Mouse (Mus musculus) neural tube, embryonic 12.5 days (tissue): ENCODE measurements at regions not wholly inside any gene's neighbourhood (a gene's known extent, or its start where the extent isn't known, plus 50 kb on each side); places are given as distances from the start of the nearest gene placed in this dataset.
A peak's percentile ranks its signal among the peaks of the same experiment; 100 is the strongest.

Experiments
- ATAC-seq: fragments of 200-750 bp; cut with Nextera tagmentation; 2 replicates; pipeline ENCODE4 v1.8.0; 2017; ENCODE audit warnings: low read depth, mild to moderate bottlenecking, moderate TSS enrichment, moderate library complexity; ENCODE audit not compliant: low FRiP score
- H3K27ac ChIP-seq: fragments of 300-500 bp; sonication (generic); 2 replicates; pipeline ENCODE4 v1.5.1; 2016
- H3K27me3 ChIP-seq: fragments of 300-500 bp; sonication (generic); replicated peaks from 2 replicates; pipeline ENCODE4 v1.6.1; 2016; ENCODE audit warnings: mild to moderate bottlenecking
- H3K36me3 ChIP-seq: fragments of 300-500 bp; sonication (generic); 2 replicates; pipeline ENCODE4 v1.6.1; 2016; ENCODE audit warnings: mild to moderate bottlenecking
- H3K4me1 ChIP-seq: fragments of 300-500 bp; sonication (generic); 2 replicates; pipeline ENCODE4 v1.6.1; 2016
- H3K4me2 ChIP-seq: fragments of 300-500 bp; sonication (generic); replicated peaks from 2 replicates; pipeline ENCODE4 v1.6.1; 2016; ENCODE audit warnings: mild to moderate bottlenecking
- H3K4me3 ChIP-seq: fragments of 300-500 bp; sonication (generic); 2 replicates; pipeline ENCODE4 v1.5.1; 2016
- H3K9ac ChIP-seq: fragments of 300-500 bp; sonication (generic); 2 replicates; pipeline ENCODE4 v1.6.1; 2016; ENCODE audit warnings: mild to moderate bottlenecking
- H3K9me3 ChIP-seq: fragments of 300-500 bp; sonication (generic); 2 replicates; pipeline ENCODE4 v1.6.1; 2016; ENCODE audit warnings: mild to moderate bottlenecking
- WGBS: fragments of 180-500 bp; shearing (Covaris S2); methylation state at CpG from one replicate; pipeline ENCODE4 v1.1.7; 2016; 5-methylcytosine and 5-hydroxymethylcytosine counted together

- no peak for ATAC-seq
- H3K9me3 ChIP-seq: no peaks in the 10 kb centered on the region
- H3K27me3 ChIP-seq: no peaks in the 10 kb centered on the region
- H3K36me3 ChIP-seq: no peaks in the 10 kb centered on the region
- H3K4me1 ChIP-seq: no peaks in the 10 kb centered on the region
- no peak overlapping the region for H3K9ac ChIP-seq
- H3K4me3 ChIP-seq: no peak overlapping the region
- no peak overlapping the region for H3K27ac ChIP-seq
- H3K4me2 ChIP-seq: no peak overlapping the region
- WGBS: 23% methylated on average over 1 of the region's 1 CpGs
Measured at GRCm38 (mm10) chr12:48223298-48223697, 1159.2 kb upstream of the Foxg1 start.

- 32% methylated on average over 3 of the region's 3 CpGs for WGBS
- no peaks in the 10 kb centered on the region for H3K27me3 ChIP-seq
- no peaks in the 10 kb centered on the region for H3K9me3 ChIP-seq
- H3K27ac ChIP-seq: no peak overlapping the region
- H3K4me2 ChIP-seq: no peak overlapping the region
- H3K9ac ChIP-seq: no peak overlapping the region
- no peaks in the 10 kb centered on the region for H3K4me1 ChIP-seq
- ATAC-seq: peak; percentile 96
- no peaks in the 10 kb centered on the region for H3K36me3 ChIP-seq
- no peak overlapping the region for H3K4me3 ChIP-seq
Measured at GRCm38 (mm10) chr12:48221976-48222800, 1160.3 kb upstream of the Foxg1 start.

DNA sequence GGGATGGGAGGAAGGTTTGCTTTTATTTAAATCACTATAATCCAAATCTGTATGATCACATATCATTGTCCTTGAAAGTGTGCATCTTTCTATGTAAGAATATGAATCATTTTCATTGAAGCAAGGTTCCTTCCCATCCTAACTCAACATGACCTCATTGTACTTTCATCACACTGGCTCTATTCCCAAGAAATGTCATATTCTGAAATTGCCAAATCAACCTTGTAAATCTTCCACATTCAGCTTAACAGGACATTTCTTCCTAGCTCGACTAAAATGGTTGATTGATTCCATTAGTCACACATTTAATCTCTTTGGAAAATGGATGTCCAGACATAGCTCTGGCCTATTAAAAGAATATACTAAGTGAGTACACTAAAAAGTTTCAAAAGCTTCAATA is 1200.6 kb upstream of the Foxg1 start:
- WGBS: 31% methylated on average over 1 of the region's 1 CpGs
- ATAC-seq: no peak

GRCm38 (mm10) chr12:48173926-48174601 is 1208.4 kb upstream of the Foxg1 start:
- WGBS: 25% methylated on average over 6 of the region's 6 CpGs
- Histone ChIP-seq H3K4me2 (no peak overlapping the region), H3K36me3 (no peaks in the 10 kb centered on the region), H3K27ac (no peak overlapping the region), H3K4me3 (no peak overlapping the region), H3K27me3 (no peaks in the 10 kb centered on the region), H3K4me1 (no peaks in the 10 kb centered on the region), H3K9me3 (no peaks in the 10 kb centered on the region), H3K9ac (no peak overlapping the region)
- ATAC-seq: peak; percentile 89

More for the DNA sequence above, 1200.6 kb upstream of the Foxg1 start:
- no peaks in the 10 kb centered on the region for H3K4me1 ChIP-seq
- H3K9ac ChIP-seq: no peak overlapping the region
- H3K27me3 ChIP-seq: no peaks in the 10 kb centered on the region
- H3K9me3 ChIP-seq: no peaks in the 10 kb centered on the region
- H3K36me3 ChIP-seq: no peaks in the 10 kb centered on the region
- H3K4me3 ChIP-seq: no peak overlapping the region
- no peak overlapping the region for H3K27ac ChIP-seq
- H3K4me2 ChIP-seq: no peak overlapping the region

- H3K4me2 ChIP-seq: no peak overlapping the region
- H3K4me3 ChIP-seq: no peak overlapping the region
- no peaks in the 10 kb centered on the region for H3K9me3 ChIP-seq
- no peaks in the 10 kb centered on the region for H3K36me3 ChIP-seq
- H3K27ac ChIP-seq: no peak overlapping the region
- H3K4me1 ChIP-seq: no peaks in the 10 kb centered on the region
- no peak overlapping the region for H3K9ac ChIP-seq
- no peak for ATAC-seq
- H3K27me3 ChIP-seq: no peaks in the 10 kb centered on the region
Measured at GRCm38 (mm10) chr12:48146117-48146516, 1236.3 kb upstream of the Foxg1 start.

- Histone ChIP-seq H3K4me3 (no peak overlapping the region), H3K27ac (no peak overlapping the region), H3K36me3 (no peaks in the 10 kb centered on the region), H3K4me2 (no peak overlapping the region), H3K9ac (no peak overlapping the region), H3K4me1 (no peaks in the 10 kb centered on the region), H3K9me3 (no peaks in the 10 kb centered on the region), H3K27me3 (no peaks in the 10 kb centered on the region)
- ATAC-seq: no peak
- 84% methylated on average over 4 of the region's 4 CpGs for WGBS
Measured at GRCm38 (mm10) chr12:48122996-48123395, 1259.5 kb upstream of the Foxg1 start.

DNA sequence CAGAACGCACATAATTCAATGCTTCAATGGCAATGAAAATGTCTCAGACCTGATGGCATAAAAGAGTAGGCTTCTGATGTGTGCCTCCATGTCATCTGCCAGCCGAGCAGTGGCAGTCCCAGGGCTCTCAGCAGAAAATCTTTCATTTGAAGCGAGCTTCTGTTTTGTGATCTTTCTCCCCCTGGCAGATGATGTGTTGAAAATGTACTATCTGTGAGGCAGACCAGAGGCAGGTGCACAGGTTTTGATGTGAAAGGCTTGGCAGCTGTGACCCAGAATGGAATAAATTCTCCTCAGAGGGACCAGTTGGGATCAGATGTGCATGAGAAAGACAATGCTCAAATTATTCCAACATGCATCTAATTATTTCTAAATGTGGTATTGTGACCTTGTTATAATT is 1281.0 kb upstream of the Nova1 start:
- H3K4me3 ChIP-seq: no peak overlapping the region
- no peak overlapping the region for H3K27ac ChIP-seq
- H3K27me3 ChIP-seq: no peaks in the 10 kb centered on the region
- no peak overlapping the region for H3K9ac ChIP-seq
- H3K4me2 ChIP-seq: no peak overlapping the region
- no peaks in the 10 kb centered on the region for H3K36me3 ChIP-seq
- no peaks in the 10 kb centered on the region for H3K4me1 ChIP-seq
- H3K9me3 ChIP-seq: no peaks in the 10 kb centered on the region
- WGBS: 67% methylated on average over 3 of the region's 3 CpGs
- peak; percentile 78 for ATAC-seq

GRCm38 (mm10) chr12:48086988-48087387 is 1268.3 kb upstream of the Nova1 start:
- Histone ChIP-seq H3K27me3 (no peaks in the 10 kb centered on the region), H3K4me2 (no peak overlapping the region), H3K9ac (no peak overlapping the region), H3K4me1 (no peaks in the 10 kb centered on the region), H3K27ac (no peak overlapping the region), H3K4me3 (no peak overlapping the region), H3K36me3 (no peaks in the 10 kb centered on the region), H3K9me3 (no peaks in the 10 kb centered on the region)
- no peak for ATAC-seq
- 91% methylated on average over 5 of the region's 5 CpGs for WGBS

DNA sequence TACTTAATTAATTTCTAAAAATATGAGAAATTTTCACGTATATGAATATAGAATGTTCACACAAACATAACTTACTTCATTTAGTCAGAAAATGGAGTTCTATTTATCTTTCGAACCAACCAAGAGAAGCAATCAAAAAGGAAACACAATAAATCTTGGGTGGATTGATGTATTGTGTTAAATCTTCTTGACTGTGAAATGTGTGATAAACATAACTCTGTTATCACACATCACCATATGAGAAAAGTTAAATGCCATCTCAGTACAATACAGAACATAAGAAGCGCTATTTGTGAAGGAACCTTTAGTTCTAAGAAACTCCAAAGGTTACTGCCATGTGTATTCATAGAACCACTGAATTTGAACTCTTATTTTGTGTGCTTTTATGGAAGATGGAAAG is 1264.6 kb upstream of the Nova1 start:
- H3K27ac ChIP-seq: no peak overlapping the region
- H3K4me1 ChIP-seq: no peaks in the 10 kb centered on the region
- H3K4me3 ChIP-seq: no peak overlapping the region
- no peak for ATAC-seq
- WGBS: 90% methylated on average over 3 of the region's 3 CpGs
- no peak overlapping the region for H3K9ac ChIP-seq
- H3K4me2 ChIP-seq: no peak overlapping the region
- no peaks in the 10 kb centered on the region for H3K36me3 ChIP-seq
- no peaks in the 10 kb centered on the region for H3K27me3 ChIP-seq
- H3K9me3 ChIP-seq: no peaks in the 10 kb centered on the region

DNA sequence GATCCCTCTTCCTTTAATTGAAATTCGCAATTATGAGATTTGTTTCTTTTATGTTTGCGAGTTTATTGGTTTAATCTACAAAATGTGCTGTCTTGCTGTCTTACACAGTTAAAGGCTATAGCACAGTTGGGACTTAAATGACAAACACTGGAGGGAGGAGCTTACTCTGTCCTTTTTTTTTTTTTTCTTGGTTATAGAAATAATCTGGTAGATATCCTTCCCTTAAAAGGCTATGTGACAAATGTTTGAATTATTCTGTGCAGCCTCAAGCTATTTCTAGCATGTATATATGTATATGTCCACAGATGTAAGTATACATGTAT is 1243.9 kb upstream of the Nova1 start:
- Histone ChIP-seq H3K4me1 (no peaks in the 10 kb centered on the region), H3K4me3 (no peak overlapping the region), H3K9me3 (no peaks in the 10 kb centered on the region), H3K27me3 (no peaks in the 10 kb centered on the region), H3K27ac (no peak overlapping the region), H3K9ac (no peak overlapping the region), H3K4me2 (no peak overlapping the region), H3K36me3 (no peaks in the 10 kb centered on the region)
- peak; percentile 69; the same call in 1 of the 2 replicates for ATAC-seq
- WGBS: 89% methylated on average over 2 of the region's 2 CpGs

- ATAC-seq: peak; percentile 69; the same call in 1 of the 2 replicates
- no peaks in the 10 kb centered on the region for H3K4me1 ChIP-seq
- H3K27me3 ChIP-seq: no peaks in the 10 kb centered on the region
- H3K27ac ChIP-seq: no peak overlapping the region
- H3K36me3 ChIP-seq: no peaks in the 10 kb centered on the region
- 60% methylated on average over 8 of the region's 8 CpGs for WGBS
- no peak overlapping the region for H3K4me3 ChIP-seq
- no peaks in the 10 kb centered on the region for H3K9me3 ChIP-seq
- H3K4me2 ChIP-seq: no peak overlapping the region
- H3K9ac ChIP-seq: no peak overlapping the region
Measured at GRCm38 (mm10) chr12:48061898-48062619, 1243.3 kb upstream of the Nova1 start.

DNA sequence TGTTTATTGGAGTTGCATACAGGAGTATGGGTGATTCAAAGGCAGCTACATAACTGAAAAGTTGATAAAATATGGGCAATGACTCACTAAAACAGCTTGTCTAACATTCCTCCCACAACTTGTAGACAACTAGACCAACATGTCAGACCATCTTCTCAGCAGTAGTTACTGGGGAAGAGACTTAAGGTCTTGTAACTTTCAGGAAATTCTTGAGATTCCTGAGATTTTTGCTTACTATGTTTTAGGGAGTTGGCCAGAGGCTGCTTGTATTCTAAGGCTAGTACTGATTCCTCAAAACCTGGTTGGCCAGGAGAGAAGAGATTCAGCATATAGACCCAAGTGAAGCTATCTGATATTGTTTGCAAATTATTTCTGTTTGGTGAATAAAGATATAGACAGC is 1201.7 kb upstream of the Nova1 start:
- H3K9ac ChIP-seq: no peak overlapping the region

More for the DNA sequence above, 1201.7 kb upstream of the Nova1 start:
- Histone ChIP-seq H3K27ac (no peak overlapping the region), H3K36me3 (no peaks in the 10 kb centered on the region), H3K4me2 (no peak overlapping the region), H3K27me3 (no peaks in the 10 kb centered on the region), H3K4me3 (no peak overlapping the region), H3K9me3 (no peaks in the 10 kb centered on the region), H3K4me1 (no peaks in the 10 kb centered on the region)
- no peak for ATAC-seq
